Mouse (Mus musculus) heart, embryonic 11.5 days (tissue): ENCODE data around the gene Rasgrp3. TPM values are rescaled to one million over a fixed set of nuclear protein-coding genes. Genes with fewer than 3 reads are reported as not detected.

Source experiments
- ATAC-seq: fragments of 200-750 bp; cut with Nextera tagmentation; replicated peaks from 2 replicates; pipeline ENCODE4 v1.8.0; 2017; ENCODE audit warnings: moderate library complexity; ENCODE audit not compliant: insufficient number of reproducible peaks, low FRiP score, low TSS enrichment
- H3K27ac ChIP-seq: fragments of 300-500 bp; sonication (generic); 2 replicates; pipeline ENCODE4 v1.5.1; 2014; ENCODE audit warnings: mild to moderate bottlenecking, low read depth, low read length
- H3K27me3 ChIP-seq: fragments of 300-500 bp; sonication (generic); 2 replicates; pipeline ENCODE4 v1.6.1; 2014; ENCODE audit warnings: mild to moderate bottlenecking, low read length, mixed read lengths; ENCODE audit not compliant: control insufficient read depth, insufficient read depth
- H3K36me3 ChIP-seq: fragments of 300-500 bp; sonication (generic); 2 replicates; pipeline ENCODE4 v1.6.1; 2014; ENCODE audit warnings: mild to moderate bottlenecking, low read length, moderate library complexity, mixed read lengths; ENCODE audit not compliant: control insufficient read depth, insufficient read depth
- H3K4me1 ChIP-seq: fragments of 300-500 bp; sonication (generic); 2 replicates; pipeline ENCODE4 v1.6.1; 2014; ENCODE audit warnings: low read length; ENCODE audit not compliant: control insufficient read depth, insufficient read depth
- H3K4me2 ChIP-seq: fragments of 300-500 bp; sonication (generic); 2 replicates; pipeline ENCODE4 v1.6.1; 2014; ENCODE audit warnings: mild to moderate bottlenecking, moderate library complexity
- H3K4me3 ChIP-seq: fragments of 300-500 bp; sonication (generic); 2 replicates; pipeline ENCODE4 v1.5.1; 2014; ENCODE audit warnings: low read depth, low read length
- H3K9ac ChIP-seq: fragments of 300-500 bp; sonication (generic); 2 replicates; pipeline ENCODE4 v1.6.1; 2014; ENCODE audit warnings: mild to moderate bottlenecking, low read depth, low read length, moderate library complexity
- H3K9me3 ChIP-seq: fragments of 300-500 bp; sonication (generic); replicated peaks from 2 replicates; pipeline ENCODE4 v1.6.1; 2016; ENCODE audit warnings: low read length; ENCODE audit not compliant: control insufficient read depth
- WGBS: fragments of 180-500 bp; shearing (Covaris S2); extraction: QIAGEN DNeasy Blood & Tissue Kit; methylation state at CpG from one replicate; pipeline ENCODE4 v1.1.7; 2014; ENCODE audit not compliant: insufficient replicate concordance; 5-methylcytosine and 5-hydroxymethylcytosine counted together
- polyA plus RNA-seq: library from polyadenylated mRNA; unstranded; fragments of >200 nt; fragmentation: Nextera tagmentation; extraction: Ambion mirVana; gene quantifications from 2 replicates; pipeline ENCODE4 v1.2.1, GENCODE M21; 2014

Rasgrp3 gene
- polyA plus RNA-seq, 1 experiment from 2014 or later = 18.3 TPM

GRCm38 (mm10) chr17:75519239-75519900 is 83.7 kb downstream of the Rasgrp3 start:
- Histone ChIP-seq H3K36me3 (no peaks in the 10 kb centered on the region), H3K4me1 (no peaks in the 10 kb centered on the region), H3K27ac (no peak overlapping the region), H3K4me2 (no peak overlapping the region), H3K9ac (no peak overlapping the region), H3K9me3 (no peaks in the 10 kb centered on the region), H3K27me3 (no peaks in the 10 kb centered on the region), H3K4me3 (no peak overlapping the region)
- 75% methylated on average over 8 of the region's 8 CpGs for WGBS
- no peak for ATAC-seq

- Histone ChIP-seq H3K4me1 (no peaks in the 10 kb centered on the region), H3K36me3 (no peaks in the 10 kb centered on the region), H3K4me3 (no peak overlapping the region), H3K27ac (no peak overlapping the region), H3K27me3 (no peaks in the 10 kb centered on the region), H3K4me2 (no peak overlapping the region), H3K9ac (no peak overlapping the region), H3K9me3 (no peaks in the 10 kb centered on the region)
- ATAC-seq = no peak
- 55% methylated on average over 6 of the region's 6 CpGs for WGBS
Observed at GRCm38 (mm10) chr17:75521236-75521842, 85.6 kb downstream of the Rasgrp3 start.

GRCm38 (mm10) chr17:75522347-75523065 is 86.8 kb downstream of the Rasgrp3 start:
- WGBS = 43% methylated on average over 9 of the region's 9 CpGs
- no peak for ATAC-seq
- Histone ChIP-seq H3K36me3 (no peaks in the 10 kb centered on the region), H3K9me3 (no peaks in the 10 kb centered on the region), H3K9ac (no peak overlapping the region), H3K27ac (no peak overlapping the region), H3K27me3 (no peaks in the 10 kb centered on the region), H3K4me1 (no peaks in the 10 kb centered on the region), H3K4me2 (no peak overlapping the region), H3K4me3 (no peak overlapping the region)

- Histone ChIP-seq H3K4me3 (no peak overlapping the region), H3K27me3 (no peaks in the 10 kb centered on the region), H3K36me3 (no peaks in the 10 kb centered on the region), H3K9me3 (no peaks in the 10 kb centered on the region), H3K9ac (no peak overlapping the region), H3K27ac (no peak overlapping the region), H3K4me2 (no peak overlapping the region), H3K4me1 (no peaks in the 10 kb centered on the region)
- ATAC-seq = no peak
- WGBS = 61% methylated on average over 3 of the region's 3 CpGs
Observed at GRCm38 (mm10) chr17:75523812-75524211, 88.1 kb downstream of the Rasgrp3 start.

- ATAC-seq = no peak
- Histone ChIP-seq H3K4me3 (no peak overlapping the region), H3K27me3 (no peaks in the 10 kb centered on the region), H3K9ac (no peak overlapping the region), H3K36me3 (no peaks in the 10 kb centered on the region; the same call in 1 of the 2 replicates), H3K4me2 (no peak overlapping the region), H3K9me3 (no peaks in the 10 kb centered on the region), H3K27ac (no peak overlapping the region), H3K4me1 (no peaks in the 10 kb centered on the region)
- WGBS = 83% methylated on average over 1 of the region's 1 CpGs
Observed at GRCm38 (mm10) chr17:75526411-75526810, 90.7 kb downstream of the Rasgrp3 start.

- no peak overlapping the region for H3K9ac ChIP-seq
- no peak overlapping the region for H3K4me2 ChIP-seq
- ATAC-seq = no peak
- H3K36me3 ChIP-seq = no peaks in the 10 kb centered on the region; the same call in 1 of the 2 replicates
- WGBS = 91% methylated on average over 14 of the region's 14 CpGs
- no peak overlapping the region for H3K27ac ChIP-seq
- H3K4me3 ChIP-seq = no peak overlapping the region
- H3K4me1 ChIP-seq = no peaks in the 10 kb centered on the region; the same call in 1 of the 2 replicates
- no peaks in the 10 kb centered on the region for H3K27me3 ChIP-seq
- no peaks in the 10 kb centered on the region for H3K9me3 ChIP-seq
Observed at GRCm38 (mm10) chr17:75529222-75529935, 93.7 kb downstream of the Rasgrp3 start.

- no peak overlapping the region for H3K4me3 ChIP-seq
- WGBS = 91% methylated on average over 6 of the region's 6 CpGs
- no peak for ATAC-seq
Observed at GRCm38 (mm10) chr17:75532469-75532986, 96.8 kb downstream of the Rasgrp3 start.

GRCm38 (mm10) chr17:75534314-75535020 is 98.8 kb downstream of the Rasgrp3 start:
- 70% methylated on average over 12 of the region's 12 CpGs for WGBS
- no peaks in the 10 kb centered on the region for H3K9me3 ChIP-seq
- H3K36me3 ChIP-seq = peaks cover 4% of the 10 kb centered on the region
- ATAC-seq = no peak
- peaks cover 3% of the 10 kb centered on the region for H3K4me1 ChIP-seq
- H3K27me3 ChIP-seq = no peaks in the 10 kb centered on the region
- H3K27ac ChIP-seq = no peak overlapping the region
- H3K9ac ChIP-seq = no peak overlapping the region
- no peak overlapping the region for H3K4me2 ChIP-seq
- H3K4me3 ChIP-seq = no peak overlapping the region

More at GRCm38 (mm10) chr17:75532469-75532986, 96.8 kb downstream of the Rasgrp3 start:
- Histone ChIP-seq H3K9me3 (no peaks in the 10 kb centered on the region), H3K4me2 (no peak overlapping the region), H3K27me3 (no peaks in the 10 kb centered on the region), H3K27ac (no peak overlapping the region), H3K36me3 (no peaks in the 10 kb centered on the region; the same call in 1 of the 2 replicates), H3K4me1 (peaks cover 3% of the 10 kb centered on the region), H3K9ac (no peak overlapping the region)
